Mouse (Mus musculus): ENCODE measurements around the gene Gan.

Gene Gan

DNA sequence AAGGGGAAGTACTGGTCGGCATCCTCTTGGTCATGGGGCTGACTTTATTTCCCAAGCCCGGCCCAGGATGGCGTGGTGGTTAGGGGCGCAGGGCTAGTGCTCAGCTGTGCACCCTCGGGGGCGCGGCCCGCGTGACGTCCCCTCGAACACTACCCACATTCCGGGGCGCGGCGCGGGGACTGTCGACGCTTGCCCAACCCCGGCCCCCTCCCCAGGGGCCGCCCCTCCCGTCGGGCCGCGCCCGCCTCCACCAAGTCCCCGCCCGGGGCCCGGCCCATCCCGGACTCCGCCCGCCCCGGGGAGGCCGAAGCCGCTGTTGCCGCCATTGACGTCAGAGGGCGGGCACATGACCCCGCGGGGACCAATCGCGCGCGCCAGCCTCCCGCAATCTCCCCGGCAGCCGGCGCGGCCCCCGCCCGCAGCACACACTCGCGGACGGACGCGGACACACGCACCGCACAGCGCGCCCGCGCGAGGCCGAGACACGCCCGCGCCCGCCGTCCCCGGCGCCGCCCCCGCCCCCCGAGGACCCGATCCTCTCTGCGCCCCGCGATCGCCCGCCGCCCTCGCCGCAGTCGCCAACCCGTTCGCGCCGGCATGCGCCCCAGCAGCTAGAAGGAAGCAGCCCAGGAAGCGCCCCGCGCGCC lies 98.5 kb downstream of the Gan start:
- DNase-seq, result peak; percentile 91

DNA sequence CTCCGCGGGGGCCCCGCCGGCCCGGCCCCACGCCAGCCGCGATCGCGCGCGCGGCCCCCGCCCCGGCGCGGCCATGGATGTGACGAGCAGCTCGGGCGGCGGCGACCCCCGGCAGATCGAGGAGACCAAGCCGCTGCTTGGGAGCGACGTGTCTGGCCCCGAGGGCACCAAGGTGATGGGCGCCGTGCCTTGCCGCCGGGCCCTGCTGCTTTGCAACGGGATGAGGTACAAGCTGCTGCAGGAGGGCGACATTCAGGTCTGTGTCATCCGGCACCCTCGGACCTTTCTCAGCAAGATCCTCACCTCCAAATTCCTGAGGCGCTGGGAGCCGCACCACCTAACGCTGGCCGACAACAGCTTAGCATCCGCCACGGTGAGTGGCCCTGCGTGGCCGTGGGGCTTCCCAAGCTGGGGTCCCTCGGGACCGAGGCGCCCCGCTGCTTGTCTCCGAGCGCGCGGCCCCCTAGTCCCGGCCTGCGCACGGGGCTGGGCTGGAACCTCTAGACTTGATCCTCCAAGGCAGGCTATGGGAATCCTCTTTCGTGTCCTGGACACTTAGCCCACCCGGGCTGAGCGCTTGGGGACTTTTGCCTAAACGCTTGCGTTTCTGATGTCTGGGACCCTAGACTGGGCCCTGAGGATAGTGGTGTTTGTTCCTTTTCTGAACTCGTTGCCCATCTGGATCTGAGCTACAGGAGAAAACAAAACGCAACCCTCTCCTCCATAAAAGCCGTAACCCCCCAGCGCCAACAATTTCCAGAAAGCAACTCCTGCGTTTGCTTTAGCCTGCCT lies 99.3 kb downstream of the Gan start, which contains the start of gene Cmip:
Cmip (plus strand) TSS at position 36 of the 792 bp plus-strand sequence.
- DNase-seq, result peak; percentile 54

DNA sequence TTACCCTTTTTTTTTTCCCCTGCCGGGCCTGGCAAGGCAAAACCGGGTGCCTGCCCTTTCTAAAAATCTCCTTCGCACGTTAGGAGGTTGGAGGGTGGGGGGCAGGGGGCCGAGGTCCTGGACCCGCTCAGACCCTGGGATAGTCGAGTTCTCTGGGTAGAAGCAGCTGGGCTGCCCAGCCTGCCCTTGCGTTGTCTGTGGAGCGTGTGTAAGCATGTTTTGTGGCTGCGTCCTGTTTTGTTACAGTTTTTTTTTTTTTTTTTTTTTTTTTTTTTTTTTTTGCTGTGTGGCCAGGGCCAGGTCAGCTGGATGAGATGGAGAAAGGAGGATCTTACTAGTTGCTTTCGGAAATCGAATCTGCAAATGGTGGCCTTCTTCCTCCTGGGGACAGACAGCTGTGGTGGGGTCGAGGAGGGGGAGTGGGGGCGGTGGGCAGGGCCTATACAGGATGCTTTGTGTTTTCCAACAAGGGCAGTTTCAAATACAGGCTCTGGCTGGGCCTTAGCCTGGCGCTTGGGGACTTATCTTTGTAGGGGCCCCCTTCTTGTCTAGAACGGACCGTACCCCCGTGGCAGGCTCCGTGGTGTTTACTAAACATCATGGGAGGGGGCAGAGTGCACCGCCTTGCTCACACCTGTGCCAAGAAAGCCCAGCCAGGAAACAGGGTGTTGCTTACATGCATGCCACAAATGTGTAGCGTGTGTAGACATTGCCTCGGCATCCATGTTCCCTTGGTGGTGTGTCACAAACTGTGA lies 100.1 kb downstream of the Gan start:
- no peak for DNase-seq

DNA sequence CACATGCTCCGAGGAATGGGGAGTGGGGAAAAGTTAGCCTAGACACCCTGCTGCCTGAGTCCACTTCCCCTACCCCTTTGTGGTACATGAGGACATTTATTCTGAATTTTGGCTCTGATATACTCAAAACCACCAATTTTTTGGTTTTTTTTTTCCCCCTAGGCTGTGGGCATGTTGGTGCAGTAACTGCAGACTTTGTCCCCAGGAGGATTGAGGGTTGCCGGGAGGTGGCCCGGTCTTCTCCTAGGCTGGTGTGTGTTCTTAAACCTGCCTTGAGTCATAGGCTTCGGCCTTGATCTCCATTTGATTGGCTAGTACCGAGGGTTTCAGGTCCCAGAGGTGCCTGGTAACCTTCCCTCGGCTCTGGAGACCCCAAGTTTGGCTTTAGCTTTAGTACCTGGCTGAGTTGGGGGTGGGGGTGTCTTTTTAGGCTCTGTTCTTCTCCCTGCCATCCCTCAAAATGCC lies 100.7 kb downstream of the Gan start:
- DNase-seq, result no peak

DNA sequence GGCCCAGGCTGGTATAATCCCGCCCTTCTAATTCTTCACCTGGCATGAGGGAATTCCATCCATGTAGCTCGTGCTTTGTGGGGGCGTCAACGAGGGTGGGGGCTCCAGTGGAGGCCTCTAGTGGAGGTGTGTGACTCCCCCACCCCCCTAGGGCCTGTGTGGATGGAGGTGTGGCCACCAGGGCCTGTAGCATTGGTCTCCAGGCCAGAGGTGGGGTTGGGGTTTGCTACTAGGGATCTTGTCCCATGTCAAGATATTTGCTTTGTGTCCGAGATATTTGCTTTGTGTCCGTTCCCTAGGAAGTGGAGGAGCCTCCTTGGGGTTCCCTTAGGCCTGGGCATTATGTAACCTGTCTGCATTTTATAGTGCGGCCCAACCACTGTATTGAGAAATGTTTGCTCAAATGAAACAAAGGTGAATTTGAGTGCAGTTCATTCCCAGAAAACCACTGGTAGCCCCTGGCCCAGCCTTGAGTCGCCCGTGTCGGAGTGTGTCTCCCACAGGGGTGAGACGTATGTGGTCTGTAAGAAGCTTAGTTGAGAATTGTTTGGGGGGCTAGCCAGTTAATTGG lies 101.6 kb downstream of the Gan start:
- no peak for DNase-seq

DNA sequence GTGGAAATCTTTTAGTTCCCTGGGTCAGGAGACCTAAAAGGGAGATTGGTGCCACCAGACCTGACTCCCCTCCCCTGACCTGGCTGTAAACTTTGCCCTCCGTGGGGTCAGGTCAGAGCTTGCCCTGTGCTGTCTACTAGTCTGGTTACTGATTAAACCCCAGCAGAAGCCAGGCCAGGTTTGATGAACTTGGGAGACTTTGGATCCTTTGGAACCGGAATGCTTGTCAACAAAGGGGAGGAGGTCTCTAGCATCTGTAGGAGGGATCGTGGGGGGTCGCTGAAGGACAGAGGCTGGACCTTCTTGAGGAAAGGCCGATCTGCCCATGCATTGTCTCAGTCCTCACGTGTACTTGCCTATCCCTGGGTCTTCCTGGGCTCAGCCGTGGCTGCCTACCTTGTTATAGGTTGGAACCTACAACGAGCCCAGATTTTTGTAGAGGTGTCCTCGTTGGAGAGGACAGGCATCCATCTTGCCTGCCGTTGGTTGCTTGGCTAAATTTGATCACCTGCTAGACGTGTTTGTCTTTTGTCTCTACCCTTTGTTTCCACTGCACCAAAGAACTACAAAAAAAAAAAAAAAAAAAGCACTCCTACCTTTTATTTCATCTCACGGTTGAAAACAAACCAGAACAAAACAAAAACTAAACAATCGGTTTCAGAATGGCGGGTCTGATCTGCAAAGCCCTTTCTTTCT lies 102.4 kb downstream of the Gan start:
- DNase-seq, result no peak

DNA sequence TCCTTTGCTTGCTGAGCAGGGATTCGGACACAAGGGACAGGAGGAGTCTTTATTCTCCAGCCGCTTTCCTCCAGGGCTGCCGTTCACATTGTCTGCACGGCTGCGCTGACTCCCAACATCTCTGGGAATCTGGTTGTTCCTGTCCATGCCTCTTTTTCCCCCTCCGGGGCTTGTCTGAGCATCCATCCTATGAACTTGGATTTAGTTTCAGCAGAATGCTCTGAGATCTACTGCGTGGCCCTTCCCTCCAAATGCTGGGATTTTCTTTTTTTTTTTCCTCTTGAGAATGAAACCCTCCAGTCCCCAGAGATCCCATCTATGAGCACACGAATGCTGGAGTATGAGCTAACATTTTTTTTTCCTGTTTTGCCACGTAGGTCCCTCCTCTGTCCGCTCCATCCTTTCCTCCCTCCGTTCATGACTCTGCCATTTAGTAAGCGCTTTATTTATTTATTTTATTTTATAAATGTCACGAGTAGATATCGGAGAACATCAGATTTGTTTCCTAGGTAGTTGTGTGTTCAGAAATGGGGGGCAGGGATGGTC lies 103.1 kb downstream of the Gan start:
- DNase-seq, result no peak

DNA sequence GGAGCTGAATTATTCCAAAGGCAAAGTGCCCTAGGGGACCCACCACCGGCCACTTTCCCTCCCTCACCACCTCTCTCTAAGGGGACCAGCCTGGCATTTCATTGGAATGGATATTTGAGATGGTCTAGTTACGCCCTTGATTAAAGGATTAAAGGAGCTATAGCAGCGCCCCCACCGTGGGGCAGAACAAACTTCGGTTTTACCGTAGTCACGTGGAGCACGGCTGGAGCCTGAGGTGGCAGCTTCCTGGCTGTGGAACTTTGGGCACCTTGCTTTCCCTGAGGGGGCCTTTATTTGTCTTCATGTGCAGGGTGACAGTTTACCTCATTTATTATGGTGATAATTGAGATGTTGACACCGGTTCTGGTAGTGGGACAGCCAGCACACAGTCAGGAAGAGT lies 103.8 kb downstream of the Gan start:
- DNase-seq, result no peak

DNA sequence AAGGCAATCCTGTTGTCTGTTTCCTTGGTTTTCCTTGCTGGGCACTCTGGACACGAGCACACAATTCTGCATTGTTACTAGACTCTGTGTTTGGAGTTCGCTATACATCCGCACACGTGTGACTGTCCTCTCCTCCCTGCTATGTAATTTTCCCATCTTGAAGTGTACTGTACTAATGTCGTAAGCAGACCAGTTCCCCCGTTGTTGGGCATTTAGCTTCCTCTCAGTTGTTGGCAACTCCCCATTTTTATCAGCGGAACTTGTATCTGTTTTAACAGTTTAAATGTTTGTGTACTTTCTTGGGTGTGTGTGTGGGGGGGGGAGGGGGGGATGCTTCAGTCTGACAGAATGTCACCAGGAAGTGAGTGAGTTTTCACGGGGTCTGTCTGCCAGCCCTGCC lies 104.8 kb downstream of the Gan start:
- DNase-seq, result no peak

DNA sequence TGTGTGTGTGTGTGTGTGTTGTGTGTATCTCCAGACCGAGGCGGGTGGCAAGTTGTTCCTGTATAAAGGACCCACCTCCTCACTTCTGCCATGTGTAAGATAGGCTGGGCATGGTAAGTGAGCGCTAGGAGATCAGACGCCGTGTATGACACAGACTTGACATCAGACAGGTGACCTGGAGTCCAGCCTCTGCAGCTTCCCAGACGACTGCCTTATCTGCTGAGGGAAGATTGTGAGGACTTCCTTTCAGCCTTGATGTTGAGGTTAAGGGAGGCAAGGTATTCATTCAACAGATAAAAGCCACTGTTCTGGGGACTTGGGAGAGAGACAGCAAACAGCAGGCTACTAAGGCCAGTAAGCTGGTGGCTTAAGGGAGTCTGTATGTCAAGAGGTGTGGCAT lies 105.5 kb downstream of the Gan start:
- no peak for DNase-seq

DNA sequence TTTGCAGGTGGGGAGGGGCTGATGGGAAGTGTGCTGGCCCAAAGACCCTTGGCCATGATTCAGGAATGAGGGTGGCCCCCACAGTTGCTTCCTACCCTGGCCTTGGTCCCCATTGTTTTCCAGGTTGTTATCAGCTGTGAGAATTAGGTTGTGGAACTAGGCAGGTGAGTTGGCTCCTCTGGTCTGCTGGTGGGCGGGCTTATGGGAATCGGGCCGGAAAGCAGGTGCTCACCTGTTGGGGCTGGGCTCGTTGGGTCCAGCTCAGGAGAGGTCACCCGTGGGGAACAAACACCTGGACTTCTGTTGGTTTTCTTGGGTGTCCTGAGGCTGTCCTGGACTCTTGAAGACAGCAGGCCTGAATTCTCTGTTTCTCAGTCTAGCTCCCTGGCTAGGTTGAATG lies 107.1 kb downstream of the Gan start:
- DNase-seq, result no peak

Measured in cerebellum, adult 9-10 months (tissue).